Mouse (Mus musculus) midbrain, embryonic 14.5 days (tissue): Measurements from ENCODE around the gene Olfr26. TPM values are rescaled to one million over a fixed set of nuclear protein-coding genes. Genes with fewer than 3 reads are reported as not detected.

Experiments used
- polyA plus RNA-seq: library from polyadenylated mRNA; unstranded; fragments of >200 nt; fragmentation: Nextera tagmentation; extraction: Ambion mirVana; gene quantifications from 2 replicates; pipeline ENCODE4 v1.2.1, GENCODE M21; 2014

Gene Olfr26
- polyA plus RNA-seq, 1 experiment from 2014 or later = not detected

Other genes with a start within 250 kb of the Olfr26 start
- gene Olfr914, start 250.0 kb upstream of the Olfr26 start, polyA plus RNA-seq = not detected in 2 replicates
- not detected in 2 replicates for gene Olfr916, start 195.2 kb upstream of the Olfr26 start, polyA plus RNA-seq
- not detected in 2 replicates for gene Olfr917, start 189.2 kb upstream of the Olfr26 start, polyA plus RNA-seq
- gene Olfr918, start 180.5 kb upstream of the Olfr26 start, polyA plus RNA-seq = not detected in 2 replicates
- not detected in 2 replicates for gene Olfr919, start 151.4 kb upstream of the Olfr26 start, polyA plus RNA-seq
- 3.6 and 7.2 TPM in 2 replicates for gene Vwa5a, start 136.8 kb upstream of the Olfr26 start, polyA plus RNA-seq
- not detected in 2 replicates for gene Olfr920, start 102.8 kb upstream of the Olfr26 start, polyA plus RNA-seq
- not detected in 2 replicates for gene Olfr921, start 82.0 kb upstream of the Olfr26 start, polyA plus RNA-seq
- gene Olfr922, start 40.4 kb upstream of the Olfr26 start, polyA plus RNA-seq = not detected in 2 replicates
- gene Olfr923, start 28.5 kb upstream of the Olfr26 start, polyA plus RNA-seq = not detected in 2 replicates
- not detected in 2 replicates for gene Olfr924, start 10.6 kb upstream of the Olfr26 start, polyA plus RNA-seq
- not detected in 2 replicates for gene Olfr926, start 22.1 kb downstream of the Olfr26 start, polyA plus RNA-seq
- gene Olfr930, start 74.7 kb downstream of the Olfr26 start, polyA plus RNA-seq = not detected in 2 replicates
- not detected in 2 replicates for gene Olfr933, start 117.3 kb downstream of the Olfr26 start, polyA plus RNA-seq
- not detected in 2 replicates for gene Olfr934, start 133.3 kb downstream of the Olfr26 start, polyA plus RNA-seq
- not detected in 2 replicates for gene Olfr935, start 144.6 kb downstream of the Olfr26 start, polyA plus RNA-seq
- gene Olfr146, start 168.3 kb downstream of the Olfr26 start, polyA plus RNA-seq = not detected in 2 replicates
- not detected in 2 replicates for gene Olfr937, start 209.9 kb downstream of the Olfr26 start, polyA plus RNA-seq
- gene Olfr938, start 223.8 kb downstream of the Olfr26 start, polyA plus RNA-seq = not detected in 2 replicates